In genomic region chr15:85913605-85914004, GRCm38 (mm10) we compare ENCODE assay signal across 9 mouse cellular contexts. TPM values are rescaled to one million over a fixed set of nuclear protein-coding genes. Genes with fewer than 3 reads are reported as not detected.
A peak's percentile ranks its signal among the peaks of the same experiment; 100 is the strongest.
DNase-seq lines count a peak whose midpoint lies in the region; ATAC-seq and TF ChIP-seq lines count a peak whose summit lies in the region.
"Had no signal": no experiment of that assay in that cellular context is flagged by ENCODE, and none has a peak within 500 bp of the region (broad histone marks: within the 10 kb centered on the region; RNA-seq: fewer than 3 reads in every experiment).

No protein-coding gene starts in this region.

- H3K27me3 ChIP-seq in heart, embryonic 10.5 days (ENCODE audit: insufficient read depth, poor library complexity, severe bottlenecking) = no peaks in the 10 kb centered on the region
- H3K27me3 ChIP-seq in CH12.LX (replicated peaks) = peaks cover 12% of the 10 kb centered on the region
- H3K27me3 ChIP-seq in liver, embryonic 11.5 days (replicated peaks; ENCODE audit: control insufficient read depth, insufficient read depth, low read length) = no peaks in the 10 kb centered on the region; the same call in 1 of the 2 replicates
- no peaks in the 10 kb centered on the region for H3K27me3 ChIP-seq in spleen, adult 2 months (ENCODE audit: control insufficient read depth, insufficient read depth, low read length)
- H3K27me3 ChIP-seq: midbrain, embryonic 12.5 days had no signal

- no peak overlapping the region for H3K9ac ChIP-seq in CH12.LX (ENCODE audit: insufficient read depth, low read depth)
- no peak overlapping the region for H3K9ac ChIP-seq in liver, embryonic 11.5 days (ENCODE audit: low read depth, low read length)
- H3K9ac ChIP-seq: midbrain, embryonic 12.5 days had no signal

- no peaks in the 10 kb centered on the region for H3K79me2 ChIP-seq in CH12.LX (replicated peaks; ENCODE audit: control insufficient read depth, extremely low read depth, insufficient read depth, poor library complexity, severe bottlenecking)

- DNase-seq in heart, postnatal 4 days = peak; percentile 86
- no peak for DNase-seq in heart, embryonic 10.5 days (ENCODE audit: low spot score)
- DNase-seq in 3134 (ENCODE audit: extremely low read depth, insufficient read length, low spot score) (peak; percentile 58), CH12.LX (ENCODE audit: extremely low read depth) (peak; percentile 48)
- DNase-seq in liver, embryonic 11.5 days (ENCODE audit: low spot score) = peak; percentile 77
- peak; percentile 15 to 53 for DNase-seq in spleen, adult 2 months (ENCODE audit: low read depth in 1 of 2, low spot score in 2 of 2)
- no peak for DNase-seq in frontal cortex, postnatal 36 days (ENCODE audit: low spot score in 2 of 2)

- dilution Hi-C loops in CH12.LX (cut with MboI; ENCODE audit: extremely low pct_ligation_motif_present, extremely low pct_unique_long_range_greater_than_20kb, low sequenced_read_pairs) = no loop called here

- H3K4me2 ChIP-seq in CH12.LX (ENCODE audit: insufficient read depth, low read depth, poor library complexity, severe bottlenecking) = no peak overlapping the region
- H3K4me2 ChIP-seq in liver, embryonic 11.5 days = no peak overlapping the region
- H3K4me2 ChIP-seq: midbrain, embryonic 12.5 days had no signal

- peak; percentile 69 for TF ChIP-seq RAD21 in CH12.LX (IDR thresholded peaks at IDR 0.05; ENCODE audit: low read depth, low read length)

- H3K36me3 ChIP-seq in heart, embryonic 10.5 days = peaks cover 15% of the 10 kb centered on the region
- no peaks in the 10 kb centered on the region for H3K36me3 ChIP-seq in CH12.LX (replicated peaks in 1 of 2; ENCODE audit: control insufficient read depth in 1 of 2, insufficient read depth in 1 of 2, low read length in 1 of 2)
- H3K36me3 ChIP-seq in liver, embryonic 11.5 days (ENCODE audit: control insufficient read depth, insufficient read depth, low read length) = no peaks in the 10 kb centered on the region
- H3K36me3 ChIP-seq in spleen, adult 2 months (ENCODE audit: control insufficient read depth, insufficient read depth, low read length) = no peaks in the 10 kb centered on the region

- H3K4me3 ChIP-seq in heart, embryonic 10.5 days = no peak overlapping the region
- no peak overlapping the region for H3K4me3 ChIP-seq in CH12.LX (replicated peaks in 1 of 3; ENCODE audit: low read depth in 2 of 3, low read length in 2 of 3, poor library complexity in 1 of 3)
- no peak overlapping the region for H3K4me3 ChIP-seq in cortical plate, adult 2 months (ENCODE audit: insufficient read depth, low read length)
- H3K4me3 ChIP-seq in liver, embryonic 11.5 days (ENCODE audit: low read depth, low read length) = no peak overlapping the region
- H3K4me3 ChIP-seq in spleen, adult 2 months (ENCODE audit: extremely low read depth, insufficient read depth, insufficient read length) = no peak overlapping the region
- H3K4me3 ChIP-seq: midbrain, embryonic 12.5 days had no signal

- no peak overlapping the region for H3K27ac ChIP-seq in heart, embryonic 10.5 days
- no peak overlapping the region for H3K27ac ChIP-seq in CH12.LX (ENCODE audit: insufficient read depth, low read depth)
- no peak overlapping the region for H3K27ac ChIP-seq in cortical plate, adult 2 months (ENCODE audit: insufficient read depth, low read length)
- no peak overlapping the region for H3K27ac ChIP-seq in liver, embryonic 11.5 days (ENCODE audit: low read depth, low read length)
- H3K27ac ChIP-seq in spleen, adult 2 months (ENCODE audit: insufficient read depth, low read length) = no peak overlapping the region
- H3K27ac ChIP-seq: midbrain, embryonic 12.5 days had no signal

- TF ChIP-seq CTCF in CH12.LX (conservative IDR thresholded peaks at IDR 0.05 in 1 of 2, IDR thresholded peaks at IDR 0.05 in 1 of 2; ENCODE audit: low read depth in 2 of 2, low read length in 2 of 2) = peak; percentile 51 to 74; a peak in 3 of 4 replicates
- peak; percentile 58 for TF ChIP-seq CTCF in cortical plate, adult 2 months (IDR thresholded peaks at IDR 0.05; ENCODE audit: extremely low read depth, insufficient read depth, low read length)
- TF ChIP-seq CTCF in spleen, adult 2 months (IDR thresholded peaks at IDR 0.05; ENCODE audit: extremely low read depth, insufficient read depth, insufficient read length, insufficient replicate concordance) = peak; percentile 80; the same call in 1 of the 2 replicates

- in situ Hi-C loops in CH12.LX (cut with MboI; ENCODE audit: low pct_ligation_motif_present, low pct_unique_long_range_greater_than_20kb, low sequenced_read_pairs) = loop anchor here (5.0 kb wide), 2 partner anchors 124 to 219 kb away; no protein-coding TSS in a partner anchor

- peaks cover 11% of the 10 kb centered on the region for H3K4me1 ChIP-seq in heart, embryonic 10.5 days
- peaks cover 11 to 15% of the 10 kb centered on the region in 2 experiments for H3K4me1 ChIP-seq in CH12.LX (ENCODE audit: control insufficient read depth in 1 of 2, insufficient read depth in 2 of 2)
- no peaks in the 10 kb centered on the region for H3K4me1 ChIP-seq in cortical plate, adult 2 months (ENCODE audit: control insufficient read depth, insufficient read depth, low read length)
- H3K4me1 ChIP-seq in liver, embryonic 11.5 days (replicated peaks; ENCODE audit: control insufficient read depth, insufficient read depth, low read length) = no peaks in the 10 kb centered on the region; the same call in 1 of the 2 replicates
- H3K4me1 ChIP-seq in spleen, adult 2 months (ENCODE audit: control insufficient read depth, insufficient read depth, insufficient read length) = peaks cover 3% of the 10 kb centered on the region; the same call in 1 of the 2 replicates
- H3K4me1 ChIP-seq: midbrain, embryonic 12.5 days had no signal

- no peak for ATAC-seq in liver, embryonic 11.5 days (replicated peaks; ENCODE audit: low FRiP score)

- TF ChIP-seq EP300 in CH12.LX (IDR thresholded peaks at IDR 0.05; ENCODE audit: low read length) = no peak

- WGBS in heart, embryonic 10.5 days = 37% methylated on average over 2 of the region's 2 CpGs
- 35% methylated on average over 2 of the region's 2 CpGs for WGBS in liver, embryonic 11.5 days
- 51% methylated on average over 2 of the region's 2 CpGs for WGBS in spleen, adult 2 months

- H3K9me3 ChIP-seq in heart, embryonic 10.5 days = no peaks in the 10 kb centered on the region
- H3K9me3 ChIP-seq in CH12.LX (replicated peaks; ENCODE audit: low read length) = peaks cover 6% of the 10 kb centered on the region
- no peaks in the 10 kb centered on the region for H3K9me3 ChIP-seq in liver, embryonic 11.5 days (ENCODE audit: control insufficient read depth, low read length)

- no peak for TF ChIP-seq POLR2A in CH12.LX (IDR thresholded peaks at IDR 0.05; ENCODE audit: low read depth, low read length)
- TF ChIP-seq POLR2A in cortical plate, adult 2 months (IDR thresholded peaks at IDR 0.05; ENCODE audit: extremely low read depth, insufficient read depth, low read length) = no peak
- no peak for TF ChIP-seq POLR2A in spleen, adult 2 months (IDR thresholded peaks at IDR 0.05; ENCODE audit: low read depth, low read length)

TF ChIP-seq in CH12.LX, 34 proteins besides CTCF, POLR2A, EP300 and RAD21:
- TF ChIP-seq MYC (IDR thresholded peaks at IDR 0.05; ENCODE audit: low read depth, low read length) (no peak), SMC3 (IDR thresholded peaks at IDR 0.05; ENCODE audit: low read depth, low read length) (peak; percentile 69), PAX5 (IDR thresholded peaks at IDR 0.05; ENCODE audit: low read length) (no peak), E2F4 (IDR thresholded peaks at IDR 0.05; ENCODE audit: insufficient replicate concordance, low read depth, low read length) (no peak)

RNA-seq across cellular contexts. Expression of gene Trmu, which starts 34.5 kb away (rescaled TPM):
- total RNA-seq in heart, postnatal 4 days (2021) = 10 to 100 TPM; 27.4 to 29.4 TPM
- 34.4 and 36.5 TPM in 2 replicates for polyA plus RNA-seq in heart, embryonic 10.5 days (2016; fragmentation: Nextera tagmentation; extraction: Ambion mirVana)
- total RNA-seq in CH12.LX (2012; rRNA removed) (24.9 and 29.0 TPM in 2 replicates), CH12.LX (2014; rRNA removed) (20.2 and 26.4 TPM in 2 replicates)
- polyA plus RNA-seq in CH12.LX (2012; ENCODE audit: insufficient read length, low read depth) = 26.4 and 34.7 TPM in 2 replicates
- polyA plus RNA-seq in cortical plate, adult 2 months (2012; rRNA removed) = 51.1 and 58.5 TPM in 2 replicates
- polyA plus RNA-seq in liver, embryonic 11.5 days (2014; fragmentation: Nextera tagmentation; extraction: Ambion mirVana) = 34.0 and 35.0 TPM in 2 replicates
- polyA plus RNA-seq in spleen, adult 2 months (2012; rRNA removed) = 20.7 and 29.3 TPM in 2 replicates

RNA-seq across cellular contexts. Expression of gene Gtse1, which starts 54.1 kb away (rescaled TPM):
- total RNA-seq in heart, postnatal 4 days (2021) = 10 to 100 TPM; 15.2 to 16.9 TPM
- 40.0 and 40.6 TPM in 2 replicates for polyA plus RNA-seq in heart, embryonic 10.5 days (2016; fragmentation: Nextera tagmentation; extraction: Ambion mirVana)
- total RNA-seq in CH12.LX (2012; rRNA removed) (37.4 and 40.0 TPM in 2 replicates), CH12.LX (2014; rRNA removed) (31.6 and 32.8 TPM in 2 replicates)
- polyA plus RNA-seq in CH12.LX (2012; ENCODE audit: insufficient read length, low read depth) = 36.6 and 40.1 TPM in 2 replicates
- 0.64 and 1.0 TPM in 2 replicates for polyA plus RNA-seq in cortical plate, adult 2 months (2012; rRNA removed)
- polyA plus RNA-seq in liver, embryonic 11.5 days (2014; fragmentation: Nextera tagmentation; extraction: Ambion mirVana) = 38.8 and 42.5 TPM in 2 replicates
- 5.2 and 9.5 TPM in 2 replicates for polyA plus RNA-seq in spleen, adult 2 months (2012; rRNA removed)

Comparison
In these comparisons a context has a peak if more than half of its experiments do, and no peak if none do; other contexts are left out.
1. DNase-seq: peak in heart, postnatal 4 days (single experiment), 3134 (single experiment), CH12.LX (single experiment), liver, embryonic 11.5 days (single experiment) and spleen, adult 2 months (2 of 2); none in heart, embryonic 10.5 days (single experiment) and frontal cortex, postnatal 36 days (0 of 2).
2. Peak in every context shown above with its lines, with median percentiles within 50 percentile points of each other: CTCF ChIP-seq.